Mouse (Mus musculus): ENCODE results near the gene Fbxw5. TPM values are rescaled to one million over a fixed set of nuclear protein-coding genes. Genes with fewer than 3 reads are reported as not detected.
A peak's percentile ranks its signal among the peaks of the same experiment; 100 is the strongest.

Gene Fbxw5
- polyA plus RNA-seq, 1 experiment: 59.4 TPM

GRCm38 (mm10) chr2:25482969-25483368 is 17.6 kb upstream of the Fbxw5 start:
- peak; percentile 69 to 73 for DNase-seq
- TF ChIP-seq CTCF (IDR thresholded peaks at IDR 0.05; ENCODE audit: borderline replicate concordance, insufficient read depth, low read depth, low read length) (peak; percentile 68), POLR2A (IDR thresholded peaks at IDR 0.05; ENCODE audit: borderline replicate concordance, insufficient read depth, low read length) (no peak)
- 30% methylated on average over 7 of the region's 7 CpGs for WGBS
- Histone ChIP-seq H3K4me1 (ENCODE audit: control insufficient read depth, insufficient read depth, low read length) (peaks cover 54% of the 10 kb centered on the region), H3K27me3 (ENCODE audit: control insufficient read depth, insufficient read depth, low read length) (no peaks in the 10 kb centered on the region), H3K4me3 (replicated peaks; ENCODE audit: insufficient read depth, low read depth, low read length) (no peak overlapping the region), H3K27ac (ENCODE audit: insufficient read depth, low read length) (peak overlapping the region; percentile 36)

- TF ChIP-seq POLR2A (IDR thresholded peaks at IDR 0.05; ENCODE audit: borderline replicate concordance, insufficient read depth, low read length) (no peak), CTCF (IDR thresholded peaks at IDR 0.05; ENCODE audit: borderline replicate concordance, insufficient read depth, low read depth, low read length) (no peak)
- H3K4me1 ChIP-seq (ENCODE audit: control insufficient read depth, insufficient read depth, low read length): peaks cover 62% of the 10 kb centered on the region
- H3K27me3 ChIP-seq (ENCODE audit: control insufficient read depth, insufficient read depth, low read length): no peaks in the 10 kb centered on the region
- H3K27ac ChIP-seq (ENCODE audit: insufficient read depth, low read length): peak overlapping the region; percentile 93
- no peak overlapping the region for H3K4me3 ChIP-seq (replicated peaks; ENCODE audit: insufficient read depth, low read depth, low read length)
- WGBS: 30% methylated on average over 11 of the region's 11 CpGs
- DNase-seq: peak; percentile 95 to 98
Observed at GRCm38 (mm10) chr2:25484901-25485647, 15.5 kb upstream of the Fbxw5 start.

GRCm38 (mm10) chr2:25487965-25488670 is 12.4 kb upstream of the Fbxw5 start:
- 77% methylated on average over 6 of the region's 6 CpGs for WGBS
- peak overlapping the region; percentile 81 for H3K27ac ChIP-seq (ENCODE audit: insufficient read depth, low read length)
- TF ChIP-seq CTCF (IDR thresholded peaks at IDR 0.05; ENCODE audit: borderline replicate concordance, insufficient read depth, low read depth, low read length): no peak
- TF ChIP-seq POLR2A (IDR thresholded peaks at IDR 0.05; ENCODE audit: borderline replicate concordance, insufficient read depth, low read length): no peak

GRCm38 (mm10) chr2:25488671-25489068 is 11.9 kb upstream of the Fbxw5 start:
- Histone ChIP-seq H3K4me3 (replicated peaks; ENCODE audit: insufficient read depth, low read depth, low read length) (no peak overlapping the region), H3K27ac (ENCODE audit: insufficient read depth, low read length) (peak overlapping the region; percentile 81), H3K4me1 (ENCODE audit: control insufficient read depth, insufficient read depth, low read length) (peaks cover 65% of the 10 kb centered on the region), H3K27me3 (ENCODE audit: control insufficient read depth, insufficient read depth, low read length) (no peaks in the 10 kb centered on the region)
- no peak for TF ChIP-seq POLR2A (IDR thresholded peaks at IDR 0.05; ENCODE audit: borderline replicate concordance, insufficient read depth, low read length)
- peak; percentile 70 to 87 for DNase-seq
- 26% methylated on average over 7 of the region's 7 CpGs for WGBS

More at GRCm38 (mm10) chr2:25487965-25488670, 12.4 kb upstream of the Fbxw5 start:
- peaks cover 65% of the 10 kb centered on the region for H3K4me1 ChIP-seq (ENCODE audit: control insufficient read depth, insufficient read depth, low read length)
- H3K27me3 ChIP-seq (ENCODE audit: control insufficient read depth, insufficient read depth, low read length): no peaks in the 10 kb centered on the region
- DNase-seq: no peak
- no peak overlapping the region for H3K4me3 ChIP-seq (replicated peaks; ENCODE audit: insufficient read depth, low read depth, low read length)

- 79% methylated on average over 5 of the region's 5 CpGs for WGBS
- H3K4me1 ChIP-seq (ENCODE audit: control insufficient read depth, insufficient read depth, low read length): peaks cover 39% of the 10 kb centered on the region
- H3K27me3 ChIP-seq (ENCODE audit: control insufficient read depth, insufficient read depth, low read length): no peaks in the 10 kb centered on the region
- peak in 1 of 2 experiments; percentile 29 for DNase-seq
- H3K4me3 ChIP-seq (replicated peaks; ENCODE audit: insufficient read depth, low read depth, low read length): no peak overlapping the region
- 0 out of 2 replicates have a peak overlapping the region, but pooled peaks have one; percentile 4 for H3K27ac ChIP-seq (ENCODE audit: insufficient read depth, low read length)
- TF ChIP-seq POLR2A (IDR thresholded peaks at IDR 0.05; ENCODE audit: borderline replicate concordance, insufficient read depth, low read length) (no peak), CTCF (IDR thresholded peaks at IDR 0.05; ENCODE audit: borderline replicate concordance, insufficient read depth, low read depth, low read length) (no peak)
Observed at GRCm38 (mm10) chr2:25492988-25493387, 7.6 kb upstream of the Fbxw5 start.

GRCm38 (mm10) chr2:25493476-25493961 is 7.0 kb upstream of the Fbxw5 start, which contains the start of gene Lcn12:
Gene Lcn12 (minus strand): TSS chr2:25493911.
- DNase-seq: peak; percentile 81 to 82
- H3K27ac ChIP-seq (ENCODE audit: insufficient read depth, low read length): 0 out of 2 replicates have a peak within 1 kb of the TSS, but pooled peaks have one; percentile 4
- no peaks in the 10 kb centered on the region for H3K27me3 ChIP-seq (ENCODE audit: control insufficient read depth, insufficient read depth, low read length)
- TF ChIP-seq POLR2A (IDR thresholded peaks at IDR 0.05; ENCODE audit: borderline replicate concordance, insufficient read depth, low read length) (no peak), CTCF (IDR thresholded peaks at IDR 0.05; ENCODE audit: borderline replicate concordance, insufficient read depth, low read depth, low read length) (no peak)
- H3K4me1 ChIP-seq (ENCODE audit: control insufficient read depth, insufficient read depth, low read length): peaks cover 34% of the 10 kb centered on the region
- H3K4me3 ChIP-seq (replicated peaks; ENCODE audit: insufficient read depth, low read depth, low read length): no peak within 1 kb of the TSS
- 32% methylated on average over 5 of the region's 5 CpGs for WGBS

- Histone ChIP-seq H3K4me3 (replicated peaks; ENCODE audit: insufficient read depth, low read depth, low read length) (no peak overlapping the region), H3K4me1 (ENCODE audit: control insufficient read depth, insufficient read depth, low read length) (peaks cover 22% of the 10 kb centered on the region), H3K27me3 (ENCODE audit: control insufficient read depth, insufficient read depth, low read length) (no peaks in the 10 kb centered on the region), H3K27ac (ENCODE audit: insufficient read depth, low read length) (no peak overlapping the region)
- WGBS: 48% methylated on average over 4 of the region's 4 CpGs
- DNase-seq: peak; percentile 63 to 75
- TF ChIP-seq POLR2A (IDR thresholded peaks at IDR 0.05; ENCODE audit: borderline replicate concordance, insufficient read depth, low read length) (no peak), CTCF (IDR thresholded peaks at IDR 0.05; ENCODE audit: borderline replicate concordance, insufficient read depth, low read depth, low read length) (peak; percentile 76)
Observed at GRCm38 (mm10) chr2:25496462-25496861, 4.1 kb upstream of the Fbxw5 start.

Data from cerebellum, adult 2 months (tissue).